Mouse (Mus musculus) cerebellum, postnatal 25 days (tissue): Measurements from ENCODE around the gene Kazald1.

ENCODE experiments used
- DNase-seq, 2 experiments: peaks; one replicate each; pipeline ENCODE4 v3.0.0; 2021; ENCODE audit warnings: mixed read lengths in 2 of 2

Kazald1 gene

DNA sequence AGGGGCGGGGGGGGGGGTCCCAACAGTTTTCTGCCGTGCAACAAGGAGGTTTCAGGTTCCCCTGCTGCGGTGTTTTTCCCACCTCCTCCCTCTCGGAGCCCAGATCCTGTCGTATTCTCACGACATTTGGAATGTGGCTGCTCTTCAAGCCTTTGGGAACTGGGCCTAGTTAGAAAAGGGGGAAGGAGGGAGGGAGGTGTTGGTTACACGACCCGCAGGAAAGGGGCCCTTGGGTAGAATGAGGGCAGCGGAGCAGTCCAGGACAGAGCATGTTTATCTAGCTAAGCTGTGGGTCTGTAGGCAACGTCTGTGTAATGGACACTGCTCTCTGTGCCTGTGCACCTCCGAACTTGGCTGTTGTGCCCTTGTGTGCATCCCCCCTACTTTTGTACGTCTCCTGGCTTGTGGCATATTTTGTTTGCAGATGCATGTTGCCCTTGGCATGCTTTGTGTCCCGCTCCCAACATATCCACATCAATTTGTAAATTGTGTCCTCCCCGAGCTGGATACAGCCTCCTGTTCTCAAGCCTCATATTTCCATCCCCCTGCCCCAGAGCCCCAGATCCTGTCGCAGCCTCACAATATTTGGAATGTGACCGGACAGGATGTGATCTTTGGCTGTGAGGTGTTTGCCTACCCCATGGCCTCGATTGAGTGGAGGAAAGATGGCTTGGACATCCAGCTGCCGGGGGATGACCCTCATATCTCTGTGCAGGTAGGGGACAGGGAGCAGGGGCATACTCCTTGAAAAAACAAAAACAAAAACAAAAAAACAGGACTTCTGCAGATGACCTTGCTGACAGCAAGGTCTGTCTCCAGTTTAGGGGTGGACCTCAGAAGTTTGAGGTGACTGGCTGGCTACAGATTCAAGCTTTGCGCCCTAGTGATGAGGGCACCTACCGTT, 3.0 kb downstream of the Kazald1 start:
- DNase-seq: peak in 1 of 2 experiments; percentile 6

DNA sequence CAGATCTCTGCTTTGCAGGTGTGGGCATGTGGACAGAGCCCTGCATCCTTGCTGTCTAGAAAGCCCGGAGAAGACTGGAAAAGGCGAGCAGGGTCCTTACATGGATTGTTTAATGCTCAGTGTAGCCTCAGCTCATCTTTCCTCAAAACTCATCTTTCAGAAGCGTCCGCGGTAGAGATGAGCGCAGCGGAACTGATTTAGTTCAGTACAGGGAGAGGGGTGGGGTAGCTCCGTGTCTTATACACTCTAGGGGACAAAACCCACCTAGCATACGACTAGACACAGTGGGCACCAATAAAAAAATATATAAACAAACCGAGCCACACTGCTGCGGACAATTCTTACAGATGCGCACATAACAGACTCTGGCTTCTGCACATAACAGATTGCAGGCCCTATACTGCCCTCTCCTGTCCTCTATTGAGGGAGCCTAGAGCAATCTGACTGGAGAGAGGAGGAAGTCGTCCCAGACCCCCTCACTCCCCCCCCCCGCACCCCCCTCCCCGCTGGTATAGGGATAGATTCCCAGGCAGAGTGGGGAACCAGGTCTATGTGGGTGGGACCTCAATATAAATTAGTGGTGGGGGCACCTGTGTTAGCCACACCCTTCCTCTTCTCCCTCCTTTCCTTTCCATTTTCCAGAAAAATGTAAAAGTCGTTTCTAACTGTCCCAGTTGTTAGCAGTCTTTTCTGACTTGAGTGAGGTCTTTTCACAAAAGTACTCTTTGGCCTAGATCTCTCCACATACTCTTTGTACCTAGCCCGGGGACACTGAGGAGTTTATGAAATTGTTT, 4.1 kb downstream of the Kazald1 start:
- DNase-seq: peak; percentile 19 to 45

DNA sequence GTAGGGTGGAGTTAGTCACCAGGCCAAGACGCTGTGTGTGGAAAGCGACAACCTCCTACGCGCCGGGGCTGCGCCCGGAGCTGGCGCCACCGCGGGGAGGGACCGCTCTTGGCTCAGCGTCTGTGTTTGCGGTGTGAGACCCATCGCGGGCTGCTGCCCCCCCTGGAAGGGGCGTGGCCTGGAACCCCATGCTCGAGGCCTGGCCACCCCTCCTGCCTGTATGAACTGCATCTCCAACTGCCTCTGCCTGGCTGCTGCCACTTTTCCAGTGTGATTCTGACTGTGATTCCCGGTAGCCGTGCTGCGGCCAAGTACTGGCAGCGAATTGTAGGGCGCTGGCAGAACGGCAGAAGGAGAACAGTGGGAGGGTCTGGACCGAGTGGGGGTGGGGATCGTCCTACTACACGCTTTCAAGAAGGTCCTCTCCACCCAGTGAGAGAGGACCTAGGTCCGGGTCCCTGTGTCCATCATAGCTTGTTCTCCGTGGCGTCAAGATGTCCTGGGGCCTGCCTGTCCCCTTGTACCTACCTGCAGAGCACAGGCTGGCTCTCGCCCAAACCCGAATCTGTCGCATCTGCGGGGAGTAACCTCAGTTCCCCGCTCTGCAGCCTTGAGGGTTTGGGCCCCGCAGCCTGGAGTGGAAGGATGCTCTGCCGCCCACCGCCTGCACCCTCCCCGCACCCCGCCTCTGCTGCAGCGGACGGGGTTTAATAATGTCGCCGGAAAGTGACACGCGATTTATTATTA, 4.9 kb downstream of the Kazald1 start:
- DNase-seq: peak; percentile 76 to 79

DNA sequence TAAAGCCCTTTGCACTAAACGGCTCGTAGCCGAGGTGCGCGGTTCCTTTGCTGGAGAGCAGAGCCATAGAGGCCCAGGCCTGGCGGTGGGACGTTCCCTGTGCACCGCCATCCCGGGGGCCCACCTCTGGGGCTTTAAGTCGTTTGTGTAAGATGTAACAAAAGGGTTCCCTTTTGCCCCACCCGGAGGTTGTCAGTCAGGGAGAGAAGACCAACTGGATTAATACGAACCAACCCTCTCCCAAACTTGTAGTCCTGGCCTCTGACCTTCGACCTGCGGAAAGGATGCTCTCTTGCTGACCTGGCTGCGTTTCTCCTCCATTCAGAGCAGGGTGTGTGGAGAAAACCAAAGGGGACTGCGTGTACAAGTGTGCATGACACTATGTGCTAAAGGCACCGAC, 5.7 kb downstream of the Kazald1 start:
- DNase-seq: peak; percentile 46 to 51

DNA sequence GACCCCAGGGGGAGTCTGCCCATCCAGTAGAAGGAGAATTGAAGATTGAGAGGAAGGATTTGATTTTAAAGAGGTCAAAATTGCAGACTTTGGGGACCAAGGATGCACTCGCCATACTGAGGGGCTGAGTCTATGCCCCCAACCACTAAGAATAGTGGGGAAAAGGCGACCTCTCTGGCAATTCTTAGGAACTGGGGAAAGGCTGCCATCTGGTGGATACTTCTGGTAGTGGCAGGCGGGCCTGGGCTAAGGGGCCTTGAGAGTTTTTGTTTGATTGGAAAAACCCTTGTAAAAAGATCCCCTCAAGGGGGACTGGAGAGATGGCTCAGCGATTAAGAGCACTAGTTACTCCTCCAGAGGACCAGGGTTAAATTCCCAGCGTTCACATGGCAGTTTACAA, 6.2 kb downstream of the Kazald1 start:
- DNase-seq: peak; percentile 84 to 88

DNA sequence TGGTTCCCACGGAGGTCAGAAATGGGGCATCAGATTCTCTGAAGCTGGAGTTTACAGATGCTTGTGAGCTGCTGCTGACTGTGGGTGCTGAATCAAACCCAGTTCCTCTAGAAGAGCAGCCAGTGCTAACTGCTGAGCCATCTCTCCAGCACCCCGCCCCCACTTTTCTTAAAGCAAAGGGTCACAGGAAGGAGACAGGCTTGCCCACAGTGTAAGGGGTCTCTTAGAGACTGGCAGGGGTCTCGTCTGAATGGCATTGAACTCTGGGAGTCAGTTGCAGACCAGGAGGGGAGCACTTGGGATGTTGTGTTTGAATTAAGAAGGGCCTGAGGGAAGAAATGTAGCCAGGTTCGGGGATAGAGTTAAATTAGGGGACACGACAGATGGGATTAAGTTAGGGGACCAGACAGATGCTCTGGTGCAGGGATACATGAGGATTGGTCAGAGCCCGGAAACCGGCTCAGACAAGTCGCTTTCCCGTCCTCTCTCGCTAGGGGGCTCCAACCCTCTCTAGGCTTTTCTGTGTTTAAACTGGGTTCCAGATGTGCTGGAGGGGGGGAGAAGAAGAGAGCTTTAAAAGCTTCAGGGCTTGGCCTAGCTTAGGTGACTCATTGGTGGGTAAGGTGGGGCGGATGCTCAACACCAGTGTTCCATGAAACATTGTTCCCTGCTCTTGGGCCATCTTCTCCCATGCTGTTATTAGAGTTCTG, 7.0 kb downstream of the Kazald1 start:
- DNase-seq: peak; percentile 37 to 64

DNA sequence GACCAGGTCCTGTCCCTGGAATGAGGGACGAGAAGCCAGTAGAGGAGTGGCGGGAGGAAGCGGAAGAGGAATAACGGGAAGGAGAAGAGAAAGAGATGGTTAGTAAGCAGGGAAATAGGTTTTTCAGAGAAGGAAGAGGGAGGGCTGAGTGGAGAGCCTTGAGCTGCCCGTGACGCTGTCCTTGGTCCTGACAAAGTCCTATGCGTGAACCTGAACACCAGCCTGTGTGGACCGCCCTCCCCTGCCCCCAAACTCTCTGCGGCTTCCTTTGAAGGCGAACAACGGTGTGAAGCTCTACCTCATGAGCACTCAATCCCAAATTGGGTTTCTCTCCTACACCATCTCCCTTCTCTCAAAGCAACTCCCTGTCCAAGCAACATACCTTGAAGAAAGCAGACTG, 22.8 kb downstream of the Kazald1 start:
- no peak for DNase-seq

DNA sequence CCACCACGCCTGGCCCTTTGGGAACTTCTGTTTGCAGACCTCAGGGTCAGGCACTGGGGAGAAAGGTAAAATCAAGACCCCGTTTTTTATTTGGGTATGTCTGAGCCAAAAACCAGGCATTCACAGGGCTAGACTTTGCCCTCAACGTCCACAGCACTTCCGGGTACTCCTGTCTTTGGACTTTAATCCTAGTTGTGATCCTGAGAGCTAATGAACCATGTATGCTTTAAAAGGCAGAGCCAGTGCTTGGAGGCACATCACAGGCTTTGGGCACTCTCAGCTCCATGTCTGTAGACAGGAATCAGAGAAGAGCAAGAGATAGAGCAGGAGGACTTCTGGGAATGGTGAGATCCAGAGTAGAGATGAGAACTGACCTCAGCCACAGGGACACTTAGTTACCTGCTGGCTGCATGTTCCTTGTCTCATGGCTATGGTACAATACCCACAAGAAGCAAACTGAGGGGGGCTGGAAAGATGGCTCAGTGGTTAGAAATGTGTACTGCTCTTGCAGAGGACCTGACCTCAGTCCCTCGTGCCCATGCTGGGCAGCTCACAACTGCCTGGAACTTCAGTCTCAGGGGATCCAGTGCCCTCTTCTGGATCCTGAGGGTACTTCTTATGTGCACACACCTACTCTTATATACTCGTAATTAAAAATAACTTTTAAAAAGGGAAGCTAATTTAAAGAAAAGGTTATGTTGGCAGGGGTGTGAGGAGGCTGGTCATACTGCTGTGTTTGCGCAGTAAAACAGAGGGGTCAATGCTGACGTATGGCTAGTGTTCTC, 25.6 kb downstream of the Kazald1 start:
- DNase-seq: no peak

DNA sequence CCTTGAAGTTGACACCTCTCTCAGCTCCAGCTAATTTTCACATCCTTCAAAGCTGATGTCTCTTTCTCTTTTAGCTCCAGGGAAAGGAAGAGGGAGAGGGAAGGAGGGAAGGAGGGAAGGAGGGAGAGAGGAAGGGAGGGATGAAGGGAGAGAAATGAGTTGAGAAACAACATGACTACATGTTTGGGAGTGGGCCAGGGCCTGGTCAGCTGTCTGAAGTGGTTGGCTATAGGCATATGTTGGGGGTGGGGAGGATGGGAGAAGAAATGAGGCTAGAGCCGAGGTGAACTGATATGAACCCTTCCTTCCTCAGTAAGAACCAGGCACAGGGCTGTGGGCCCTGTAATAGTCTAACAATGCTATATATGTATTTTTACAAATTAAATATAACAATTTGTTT, 30.6 kb downstream of the Kazald1 start:
- no peak for DNase-seq

DNA sequence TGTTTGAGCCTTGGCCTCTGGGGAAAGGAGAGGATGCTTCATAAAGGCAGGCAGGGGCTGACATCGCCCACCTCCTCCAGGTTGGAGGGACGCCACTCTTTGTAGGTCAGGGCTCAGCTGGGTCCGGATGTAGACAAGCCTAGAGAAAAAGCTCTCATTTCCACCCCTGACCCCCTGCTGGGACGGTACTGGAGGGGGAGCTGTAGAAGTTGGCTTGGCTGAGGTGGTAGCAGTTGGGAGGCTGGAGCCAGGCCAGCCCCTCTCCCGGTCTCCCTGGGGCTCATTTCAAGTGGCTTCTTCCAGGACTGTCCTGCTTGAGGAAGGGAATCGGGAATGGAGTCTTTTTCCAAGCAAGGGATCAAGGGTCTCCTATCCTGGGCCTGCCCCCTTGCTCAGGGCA, 31.6 kb downstream of the Kazald1 start:
- peak; percentile 14 to 42 for DNase-seq

DNA sequence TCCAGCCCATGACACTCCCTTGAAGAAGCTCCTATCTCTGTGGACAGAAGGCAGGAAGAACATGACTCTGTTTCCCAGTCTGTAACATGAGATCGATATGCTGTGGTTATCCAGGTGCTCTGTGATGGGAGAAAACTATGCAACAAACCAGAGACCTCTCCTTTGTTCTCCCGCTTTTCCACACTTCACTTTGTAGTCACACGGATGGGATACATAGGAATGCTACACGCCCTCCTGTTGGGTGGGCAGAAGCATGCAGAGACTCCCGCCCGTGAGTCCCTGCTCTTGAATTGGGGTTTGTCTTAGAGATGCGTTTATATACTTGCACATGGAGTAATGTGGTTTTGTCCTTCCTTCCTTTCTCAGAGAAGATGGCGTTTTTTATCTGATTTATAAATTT, 35.6 kb downstream of the Kazald1 start:
- no peak for DNase-seq

DNA sequence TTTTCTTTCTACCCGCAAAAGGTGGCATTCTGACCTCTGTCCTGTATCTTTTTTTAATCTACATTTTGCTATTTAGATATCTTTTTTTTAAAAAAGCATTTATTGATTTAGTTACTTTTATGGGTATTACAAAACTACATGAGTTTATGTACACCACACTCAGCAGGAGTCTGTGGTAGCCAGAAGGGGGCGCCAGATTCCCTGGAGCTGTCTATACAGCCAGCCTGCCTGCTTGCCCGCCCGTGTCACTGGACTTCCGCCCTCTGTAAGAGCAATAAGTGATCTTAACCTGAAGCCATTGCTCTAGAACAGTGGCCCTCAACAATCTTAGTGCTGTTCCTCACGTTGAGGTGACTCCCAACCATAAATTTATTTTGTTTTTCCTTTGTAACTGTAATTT, 37.4 kb downstream of the Kazald1 start:
- DNase-seq: peak in 1 of 2 experiments; percentile 11

DNA sequence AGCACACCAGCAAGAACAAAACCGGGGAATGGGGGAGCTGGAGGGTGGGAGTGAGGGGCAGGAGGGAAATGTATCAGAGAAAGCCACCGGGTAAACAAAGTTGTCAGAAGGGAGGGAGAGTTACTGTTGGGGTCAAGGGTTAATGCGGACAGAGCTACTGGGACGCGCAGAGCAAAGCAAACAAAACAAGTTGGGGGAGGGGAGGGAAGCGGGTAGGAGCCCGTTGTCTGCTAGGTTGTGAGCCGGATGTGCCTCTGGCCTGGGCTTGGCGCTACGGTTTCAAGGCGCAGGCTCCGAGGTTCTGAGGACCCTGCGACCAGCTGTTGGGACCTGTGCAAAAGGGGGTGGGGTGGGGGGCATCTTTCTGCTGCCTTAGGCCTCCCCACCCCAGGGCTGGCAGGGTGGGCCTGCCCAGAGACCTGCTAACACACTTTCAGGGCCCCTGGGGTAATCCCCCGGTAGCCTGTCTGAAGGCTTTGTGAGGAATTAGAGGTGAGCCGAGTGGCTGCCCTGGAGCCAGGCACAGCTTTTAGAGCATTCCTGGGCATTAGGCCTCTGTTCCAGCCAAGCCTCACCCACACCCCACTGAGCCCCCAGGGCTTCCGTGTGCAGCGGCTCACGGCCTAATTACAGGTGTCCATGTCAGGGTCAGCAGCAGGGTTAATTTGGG, 38.9 kb downstream of the Kazald1 start:
- DNase-seq: no peak

DNA sequence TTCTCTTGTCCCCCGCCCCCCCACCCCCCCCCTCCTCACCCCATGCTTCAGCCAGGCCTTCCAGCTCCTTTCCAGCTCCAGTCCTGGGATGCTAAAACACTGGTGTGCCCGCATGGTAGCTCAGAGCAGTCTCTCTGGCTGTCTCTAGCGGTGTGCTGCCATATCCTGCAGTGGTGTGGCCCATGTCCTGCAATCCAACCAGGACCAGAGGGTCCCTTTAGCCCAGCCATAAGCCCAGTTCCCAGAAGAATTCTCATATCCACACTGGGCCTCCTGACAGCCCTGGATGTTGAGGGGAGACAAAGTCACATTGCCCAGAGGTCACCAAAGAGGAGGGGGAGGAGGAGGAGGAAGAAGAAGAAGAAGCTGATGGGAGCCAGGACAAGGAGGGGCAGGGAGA, 39.7 kb downstream of the Kazald1 start:
- no peak for DNase-seq

DNA sequence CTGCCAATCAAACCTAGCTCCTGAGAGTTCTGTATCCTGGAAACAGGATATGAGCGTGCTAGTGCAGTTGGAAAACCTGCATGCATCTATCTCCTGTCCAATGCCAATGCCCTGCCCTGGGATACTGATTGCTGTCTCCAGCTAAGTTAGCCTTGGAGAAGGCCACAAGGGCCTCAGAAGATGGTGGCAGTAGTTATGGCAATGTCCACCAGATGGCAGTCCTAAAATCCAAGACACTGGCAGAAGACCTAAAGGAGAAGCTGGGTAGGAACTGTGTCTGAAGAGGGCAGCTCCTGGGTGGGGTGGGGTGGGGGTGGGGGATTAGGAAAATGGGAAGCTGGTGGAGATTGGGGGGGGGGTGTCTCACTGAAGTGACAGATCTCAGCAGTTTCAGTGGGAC, 41.8 kb downstream of the Kazald1 start:
- peak in 1 of 2 experiments; percentile 46 for DNase-seq
